Mouse (Mus musculus) T-cell, adult 2 months (primary cell): ENCODE results near the gene Pdxdc1.
A peak's percentile ranks its signal among the peaks of the same experiment; 100 is the strongest.
"Not testable (repeated sequence)": the region's sequence is repeated elsewhere in the genome, so short reads cannot be mapped to it uniquely, and the experiment has no call there.

Source experiments
- DNase-seq: peaks from one replicate; pipeline ENCODE4 v3.0.0; 2022; ENCODE audit warnings: low spot score

Pdxdc1 gene

GRCm38 (mm10) chr16:13813200-13813599 is 89.7 kb downstream of the Pdxdc1 start:
- no peak for DNase-seq

GRCm38 (mm10) chr16:13812152-13812551 is 90.8 kb downstream of the Pdxdc1 start:
- no peak for DNase-seq

GRCm38 (mm10) chr16:13808410-13808809 is 94.5 kb downstream of the Pdxdc1 start:
- no peak for DNase-seq

GRCm38 (mm10) chr16:13807616-13808015 is 95.3 kb downstream of the Pdxdc1 start:
- no peak for DNase-seq

- no peak for DNase-seq
These were observed 98.3 kb downstream of the Pdxdc1 start for GRCm38 (mm10) chr16:13804666-13805065.

GRCm38 (mm10) chr16:13801231-13801630 is 101.7 kb downstream of the Pdxdc1 start:
- no peak for DNase-seq

GRCm38 (mm10) chr16:13796746-13797175 is 106.2 kb downstream of the Pdxdc1 start:
- peak; percentile 64 for DNase-seq

- DNase-seq = not testable (repeated sequence)
These were observed 109.5 kb downstream of the Pdxdc1 start for GRCm38 (mm10) chr16:13793441-13793840.

GRCm38 (mm10) chr16:13785932-13786331 is 117.0 kb downstream of the Pdxdc1 start:
- DNase-seq = no peak
